Mouse (Mus musculus) intestine, embryonic 16.5 days (tissue): ENCODE measurements around the gene Rassf2. TPM values are rescaled to one million over a fixed set of nuclear protein-coding genes. Genes with fewer than 3 reads are reported as not detected.

ENCODE experiments used
- ATAC-seq: fragments of 200-750 bp; cut with Nextera tagmentation; 2 replicates; pipeline ENCODE4 v1.8.0; 2017; ENCODE audit warnings: moderate TSS enrichment, moderate library complexity
- H3K27ac ChIP-seq: fragments of 300-500 bp; sonication (generic); 2 replicates; pipeline ENCODE4 v1.5.1; 2014; ENCODE audit warnings: mild to moderate bottlenecking, low read length
- H3K27me3 ChIP-seq: fragments of 300-500 bp; sonication (generic); replicated peaks from 2 replicates; pipeline ENCODE4 v1.6.1; 2014; ENCODE audit warnings: low read length, control low read depth, mixed read lengths; ENCODE audit not compliant: control insufficient read depth, insufficient read depth
- H3K36me3 ChIP-seq: fragments of 300-500 bp; sonication (generic); 2 replicates; pipeline ENCODE4 v1.6.1; 2014; ENCODE audit warnings: low read length, control low read depth; ENCODE audit not compliant: control insufficient read depth, insufficient read depth
- H3K4me1 ChIP-seq: fragments of 300-500 bp; sonication (generic); 2 replicates; pipeline ENCODE4 v1.6.1; 2014; ENCODE audit warnings: low read length, control low read depth, mixed read lengths; ENCODE audit not compliant: control insufficient read depth, insufficient read depth
- H3K4me2 ChIP-seq: fragments of 300-500 bp; sonication (generic); 2 replicates; pipeline ENCODE4 v1.6.1; 2014; ENCODE audit warnings: low read depth, low read length, control low read depth
- H3K4me3 ChIP-seq: fragments of 300-500 bp; sonication (generic); 2 replicates; pipeline ENCODE4 v1.5.1; 2014; ENCODE audit warnings: mild to moderate bottlenecking, low read length
- H3K9ac ChIP-seq: fragments of 300-500 bp; sonication (generic); 2 replicates; pipeline ENCODE4 v1.6.1; 2014; ENCODE audit warnings: low read depth, low read length
- H3K9me3 ChIP-seq: fragments of 300-500 bp; sonication (generic); 2 replicates; pipeline ENCODE4 v1.6.1; 2016; ENCODE audit warnings: low read length, control low read depth; ENCODE audit not compliant: control insufficient read depth
- WGBS: fragments of 180-500 bp; shearing (Covaris S2); extraction: QIAGEN DNeasy Blood & Tissue Kit; methylation state at CpG from one replicate; pipeline ENCODE4 v1.1.7; 2014; 5-methylcytosine and 5-hydroxymethylcytosine counted together
- polyA plus RNA-seq: library from polyadenylated mRNA; unstranded; fragments of >200 nt; fragmentation: Nextera tagmentation; extraction: Ambion mirVana; gene quantifications from 2 replicates; pipeline ENCODE4 v1.2.1, GENCODE M21; 2015

Gene Rassf2
- polyA plus RNA-seq, 1 experiment from 2014 or later = 8.2 TPM

DNA sequence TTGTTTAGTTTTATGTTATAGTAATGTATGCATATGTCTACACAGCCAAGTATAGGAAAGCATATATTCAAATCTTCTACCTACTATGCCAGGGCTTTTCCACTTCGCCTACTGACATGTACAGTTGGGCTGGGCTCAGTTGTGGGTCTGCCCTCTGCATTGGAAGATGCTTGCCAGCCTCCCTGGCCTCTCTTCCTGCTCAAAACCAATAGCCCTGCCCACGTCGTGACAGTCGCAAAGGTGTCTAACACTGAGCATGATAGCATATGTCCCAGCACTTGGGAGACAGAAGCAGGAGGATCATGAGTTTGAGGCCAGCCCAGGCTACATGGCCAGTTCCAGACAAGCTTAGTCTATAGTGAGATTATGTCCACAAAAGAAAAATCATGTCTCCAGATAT lies 16.9 kb downstream of the Rassf2 start:
- Histone ChIP-seq H3K4me1 (no peaks in the 10 kb centered on the region), H3K4me3 (no peak overlapping the region), H3K9me3 (no peaks in the 10 kb centered on the region), H3K27me3 (no peaks in the 10 kb centered on the region), H3K4me2 (no peak overlapping the region), H3K27ac (no peak overlapping the region), H3K9ac (no peak overlapping the region), H3K36me3 (no peaks in the 10 kb centered on the region)
- WGBS = 93% methylated on average over 4 of the region's 4 CpGs
- no peak for ATAC-seq

DNA sequence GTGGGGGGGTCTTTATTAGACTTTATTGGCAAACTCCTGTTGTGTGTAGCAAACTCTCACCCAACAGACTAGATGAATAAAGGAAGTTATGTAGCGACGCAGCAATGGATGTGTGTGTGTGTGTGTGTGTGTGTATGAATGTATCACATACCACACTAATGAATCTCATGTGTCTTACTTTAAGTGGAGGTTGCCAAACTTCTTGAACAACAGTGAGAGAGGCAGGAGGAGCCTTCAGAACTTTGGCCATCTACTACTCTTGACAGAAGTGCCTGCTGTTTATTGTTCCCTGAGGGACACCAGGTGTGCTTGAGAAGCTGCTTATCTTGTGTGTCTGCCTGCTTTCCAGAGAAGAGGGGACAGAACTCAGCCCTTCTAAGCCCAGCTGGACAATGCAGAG lies 19.3 kb downstream of the Rassf2 start:
- ATAC-seq = no peak
- 91% methylated on average over 2 of the region's 2 CpGs for WGBS
- H3K4me3 ChIP-seq = no peak overlapping the region

DNA sequence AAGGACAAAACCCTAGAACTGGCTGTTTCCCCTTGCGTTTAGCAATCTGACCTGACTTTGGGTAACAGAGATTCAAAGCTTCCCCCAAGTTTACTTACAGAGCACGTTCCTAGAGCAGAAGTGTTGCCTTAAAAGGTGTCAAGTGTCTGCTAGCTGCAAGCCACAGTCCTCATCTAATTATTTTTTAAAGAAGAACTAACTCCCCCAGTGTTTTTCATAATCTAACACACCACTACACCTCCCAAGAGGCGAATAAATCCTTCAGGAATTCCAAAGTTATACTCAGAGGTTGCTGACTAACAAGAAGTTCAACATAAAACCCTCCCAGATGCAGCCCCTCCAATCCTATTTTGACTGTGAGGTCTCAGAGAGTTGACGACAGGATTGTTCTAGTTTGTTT lies 21.9 kb downstream of the Rassf2 start:
- Histone ChIP-seq H3K27me3 (no peaks in the 10 kb centered on the region), H3K36me3 (no peaks in the 10 kb centered on the region), H3K4me3 (no peak overlapping the region), H3K27ac (no peak overlapping the region), H3K4me2 (no peak overlapping the region), H3K9me3 (no peaks in the 10 kb centered on the region), H3K4me1 (no peaks in the 10 kb centered on the region), H3K9ac (no peak overlapping the region)
- 52% methylated on average over 4 of the region's 4 CpGs for WGBS
- no peak for ATAC-seq

More for the DNA sequence above, 19.3 kb downstream of the Rassf2 start:
- Histone ChIP-seq H3K9ac (no peak overlapping the region), H3K4me1 (no peaks in the 10 kb centered on the region), H3K4me2 (no peak overlapping the region), H3K27ac (no peak overlapping the region), H3K36me3 (no peaks in the 10 kb centered on the region), H3K9me3 (no peaks in the 10 kb centered on the region), H3K27me3 (no peaks in the 10 kb centered on the region)

DNA sequence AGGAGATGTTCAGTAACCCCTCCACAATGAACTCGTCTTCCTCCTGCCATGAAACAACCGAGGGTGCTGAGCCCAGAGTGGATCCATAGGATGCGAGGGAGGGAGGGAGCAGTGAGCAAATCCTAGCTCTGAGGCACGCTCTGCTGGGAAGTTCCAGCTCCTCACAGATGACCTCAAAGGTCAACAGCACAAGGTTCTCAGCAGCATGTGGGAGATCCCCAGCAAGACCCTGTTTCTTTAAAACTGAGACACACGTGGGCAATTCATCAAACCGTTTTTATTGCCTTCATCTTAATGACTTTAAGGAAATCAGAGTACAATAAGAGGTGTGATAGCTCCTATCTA lies 22.6 kb downstream of the Rassf2 start:
- H3K27ac ChIP-seq = no peak overlapping the region
- H3K36me3 ChIP-seq = no peaks in the 10 kb centered on the region
- no peak for ATAC-seq
- no peak overlapping the region for H3K4me3 ChIP-seq
- H3K4me2 ChIP-seq = no peak overlapping the region
- WGBS = 38% methylated on average over 6 of the region's 6 CpGs
- H3K4me1 ChIP-seq = no peaks in the 10 kb centered on the region
- no peak overlapping the region for H3K9ac ChIP-seq
- no peaks in the 10 kb centered on the region for H3K9me3 ChIP-seq
- no peaks in the 10 kb centered on the region for H3K27me3 ChIP-seq

DNA sequence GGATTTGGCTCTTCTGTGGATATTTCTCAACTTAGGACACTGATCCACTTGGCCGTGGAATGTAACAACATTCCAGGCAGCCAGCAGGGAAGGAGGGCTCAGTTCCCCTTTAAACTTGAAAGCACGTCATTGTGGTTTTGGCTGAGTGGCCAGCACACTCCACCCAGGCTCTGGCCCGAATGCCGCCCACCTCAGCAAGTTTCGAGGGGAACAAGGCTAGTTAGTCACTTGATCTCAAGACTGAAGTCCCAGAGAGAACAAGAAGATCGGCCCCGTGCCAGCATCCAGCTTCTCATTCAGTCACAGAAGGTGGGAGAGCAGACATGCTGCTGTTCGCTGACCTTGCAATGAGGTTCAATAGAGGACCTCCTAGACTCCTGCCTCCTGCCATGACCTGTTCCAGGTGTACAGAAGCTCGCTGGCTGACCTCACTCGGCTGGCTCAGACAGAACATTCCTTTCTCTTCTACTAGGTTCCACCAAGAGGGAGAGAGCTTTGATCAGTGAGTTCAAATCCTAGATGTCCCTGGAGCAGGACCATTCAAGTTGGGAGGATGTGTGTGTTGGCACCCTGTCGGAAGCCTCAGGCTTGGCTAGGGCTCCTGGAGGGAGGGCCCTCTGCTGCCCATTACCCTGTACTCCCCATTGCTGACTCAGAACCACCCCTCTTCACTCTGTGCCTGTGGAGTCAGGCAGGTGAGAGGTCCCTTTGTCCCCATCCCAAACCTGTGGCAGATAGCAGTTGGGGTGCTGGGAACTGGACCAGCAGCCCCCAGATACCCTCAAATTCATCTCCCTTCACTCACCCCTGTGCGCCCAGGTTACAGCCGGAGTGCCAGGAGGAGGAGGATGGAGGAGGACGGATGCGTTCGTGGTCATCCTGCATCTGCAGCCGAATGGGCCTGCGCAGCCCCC lies 23.2 kb downstream of the Rassf2 start:
- H3K4me2 ChIP-seq = no peak overlapping the region
- no peak overlapping the region for H3K4me3 ChIP-seq
- H3K27ac ChIP-seq = no peak overlapping the region
- H3K4me1 ChIP-seq = no peaks in the 10 kb centered on the region
- peak; percentile 26 for ATAC-seq
- no peak overlapping the region for H3K9ac ChIP-seq
- WGBS = 82% methylated on average over 18 of the region's 18 CpGs
- H3K36me3 ChIP-seq = no peaks in the 10 kb centered on the region
- no peaks in the 10 kb centered on the region for H3K27me3 ChIP-seq
- H3K9me3 ChIP-seq = no peaks in the 10 kb centered on the region

DNA sequence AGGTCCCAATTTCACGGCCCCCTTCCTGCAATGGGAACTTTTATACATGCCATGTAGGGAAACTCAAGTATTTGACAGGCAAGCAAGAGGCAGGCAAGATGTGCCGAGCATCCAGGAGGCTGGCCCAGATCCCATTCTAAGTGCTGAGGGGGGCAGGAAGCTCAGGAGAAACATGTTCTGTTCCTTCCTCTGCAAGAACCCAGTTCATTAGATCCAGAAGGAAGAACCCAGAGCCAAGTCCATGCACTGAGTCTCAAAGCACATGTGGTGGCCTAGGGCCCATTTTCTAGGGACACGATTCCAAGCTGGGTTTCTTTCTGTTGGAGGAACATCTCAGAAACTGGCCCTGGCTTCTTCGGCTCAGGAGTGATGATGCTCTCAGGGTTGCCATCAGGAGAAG lies 24.6 kb downstream of the Rassf2 start:
- Histone ChIP-seq H3K36me3 (no peaks in the 10 kb centered on the region), H3K4me3 (no peak overlapping the region), H3K27ac (no peak overlapping the region), H3K4me2 (no peak overlapping the region), H3K9me3 (no peaks in the 10 kb centered on the region), H3K9ac (no peak overlapping the region), H3K4me1 (no peaks in the 10 kb centered on the region), H3K27me3 (no peaks in the 10 kb centered on the region)
- WGBS = 80% methylated on average over 4 of the region's 4 CpGs
- no peak for ATAC-seq

DNA sequence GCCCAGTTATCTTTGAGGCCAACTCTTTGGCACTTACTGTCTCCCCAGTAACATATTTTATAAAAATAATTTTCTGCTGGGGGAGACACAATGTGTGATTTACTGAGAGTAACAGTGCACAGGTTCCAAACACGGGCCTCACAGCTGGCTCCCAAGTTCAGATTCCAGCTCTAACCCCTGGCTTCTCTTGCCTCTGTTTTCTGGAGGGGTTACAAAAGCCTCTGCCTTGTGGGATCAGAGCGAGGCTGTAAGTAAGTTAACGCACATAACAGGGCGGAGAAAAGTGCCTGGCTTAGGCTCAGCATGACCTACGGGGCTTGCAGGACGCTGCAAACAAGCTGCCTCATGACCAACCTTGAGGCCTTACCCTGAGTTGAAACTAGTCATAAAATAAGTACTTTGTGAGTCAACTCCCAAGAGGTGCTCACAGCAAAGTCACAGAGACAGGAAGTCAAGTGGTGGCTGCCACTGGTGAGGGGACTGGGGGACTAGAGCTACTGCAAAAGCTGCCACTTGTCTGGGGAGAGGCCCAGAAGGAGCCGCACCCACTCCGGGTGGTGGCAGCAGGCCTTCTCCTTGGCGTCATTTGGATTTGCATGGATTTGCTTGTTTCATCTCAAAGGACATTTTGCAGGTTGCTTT lies 25.4 kb downstream of the Rassf2 start:
- ATAC-seq = no peak
- Histone ChIP-seq H3K9me3 (no peaks in the 10 kb centered on the region), H3K4me1 (no peaks in the 10 kb centered on the region), H3K27ac (no peak overlapping the region), H3K36me3 (no peaks in the 10 kb centered on the region), H3K4me2 (no peak overlapping the region), H3K9ac (no peak overlapping the region), H3K4me3 (no peak overlapping the region), H3K27me3 (no peaks in the 10 kb centered on the region)
- 73% methylated on average over 9 of the region's 9 CpGs for WGBS

DNA sequence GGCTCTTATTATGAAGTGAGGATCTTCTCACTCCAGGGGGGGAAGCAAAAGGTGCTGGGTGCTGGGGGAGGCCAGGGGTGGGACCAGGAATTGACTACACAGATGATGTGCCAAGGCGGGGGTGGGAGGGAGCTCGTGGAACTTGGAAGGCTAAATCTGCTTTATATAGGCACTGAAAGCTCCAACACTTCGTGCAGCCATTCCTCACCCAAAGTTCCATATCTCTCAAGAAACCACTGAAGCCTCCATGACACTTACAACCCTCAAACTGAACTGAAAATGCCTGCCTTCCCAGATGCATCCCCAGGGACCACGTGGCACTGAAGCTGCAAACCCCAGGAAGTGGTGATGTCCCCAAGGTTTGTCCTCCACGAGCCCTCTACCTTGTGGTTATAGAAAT lies 26.1 kb downstream of the Rassf2 start:
- Histone ChIP-seq H3K4me1 (no peaks in the 10 kb centered on the region), H3K27ac (no peak overlapping the region), H3K4me3 (no peak overlapping the region), H3K36me3 (no peaks in the 10 kb centered on the region; the same call in 1 of the 2 replicates), H3K9ac (no peak overlapping the region), H3K9me3 (no peaks in the 10 kb centered on the region), H3K4me2 (no peak overlapping the region), H3K27me3 (no peaks in the 10 kb centered on the region)
- no peak for ATAC-seq
- 79% methylated on average over 5 of the region's 5 CpGs for WGBS

DNA sequence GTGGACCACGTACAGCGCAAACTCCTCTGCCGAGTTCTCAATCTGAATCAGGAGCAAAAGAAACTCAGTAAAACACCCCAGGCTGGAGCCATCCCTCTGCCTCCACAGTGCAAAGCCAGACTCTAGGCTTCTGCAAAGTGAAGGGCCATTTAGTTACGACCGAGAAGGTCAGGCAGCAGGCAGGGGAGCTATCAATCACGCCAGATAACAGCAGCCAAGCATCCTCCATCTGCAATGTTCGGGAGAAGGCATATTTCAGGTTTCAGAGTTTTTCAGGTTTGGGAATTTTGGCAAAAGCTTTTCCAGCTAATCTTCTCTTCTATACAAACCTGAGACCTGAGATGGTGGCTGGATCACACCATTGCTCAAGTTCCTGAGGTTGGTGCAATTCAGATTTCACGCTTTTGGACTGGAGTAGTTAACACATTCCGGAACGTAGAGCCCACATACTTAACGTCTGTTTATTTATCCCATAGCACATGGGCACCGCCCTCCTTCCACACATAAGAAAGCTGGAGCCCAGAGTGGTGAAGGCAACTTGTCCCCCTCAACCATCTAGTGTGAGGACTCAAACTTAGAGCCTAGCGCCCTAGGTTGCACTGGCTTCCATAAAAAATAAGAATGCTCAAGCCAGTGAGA lies 28.2 kb downstream of the Rassf2 start:
- H3K27ac ChIP-seq = no peak overlapping the region
- no peaks in the 10 kb centered on the region for H3K27me3 ChIP-seq
- no peak overlapping the region for H3K4me2 ChIP-seq
- no peaks in the 10 kb centered on the region; the same call in 1 of the 2 replicates for H3K36me3 ChIP-seq
- no peaks in the 10 kb centered on the region for H3K9me3 ChIP-seq
- WGBS = 55% methylated on average over 13 of the region's 13 CpGs
- H3K9ac ChIP-seq = no peak overlapping the region
- no peak for ATAC-seq
- H3K4me3 ChIP-seq = no peak overlapping the region
- no peaks in the 10 kb centered on the region for H3K4me1 ChIP-seq
